Mouse (Mus musculus): ENCODE measurements at regions not wholly inside any gene's neighbourhood (a gene's known extent, or its start where the extent isn't known, plus 50 kb on each side); places are given as distances from the start of the nearest gene placed in this dataset.
A peak's percentile ranks its signal among the peaks of the same experiment; 100 is the strongest.

- DNase-seq (ENCODE audit: low spot score in 2 of 2) = no peak
- intact Hi-C loops (cut with DNase I) = no loop called here
Measured at GRCm38 (mm10) chr10:50241645-50242044, 350.8 kb upstream of the Ascc3 start.

DNA sequence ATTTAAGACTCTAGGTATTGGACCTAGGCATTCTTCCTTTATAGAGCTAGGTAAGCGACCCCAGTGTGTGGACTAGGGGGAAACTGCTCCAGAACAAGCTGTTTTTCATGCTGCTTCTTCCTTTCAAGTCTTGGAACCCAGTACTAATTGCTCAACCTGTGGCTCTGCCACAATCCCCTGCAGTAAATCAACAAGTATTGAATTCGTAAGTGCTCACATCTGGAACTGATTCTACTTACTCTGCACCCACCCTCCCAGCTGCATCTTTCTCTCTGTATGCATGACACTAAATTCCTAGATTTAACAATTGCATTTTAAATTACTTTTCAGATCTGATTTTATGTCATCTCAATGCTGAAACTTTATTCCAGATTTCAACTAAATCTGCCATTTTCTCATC lies 388.9 kb upstream of the Ascc3 start:
- intact Hi-C loops (cut with DNase I) = no loop called here
- DNase-seq (ENCODE audit: low spot score in 2 of 2) = no peak

DNA sequence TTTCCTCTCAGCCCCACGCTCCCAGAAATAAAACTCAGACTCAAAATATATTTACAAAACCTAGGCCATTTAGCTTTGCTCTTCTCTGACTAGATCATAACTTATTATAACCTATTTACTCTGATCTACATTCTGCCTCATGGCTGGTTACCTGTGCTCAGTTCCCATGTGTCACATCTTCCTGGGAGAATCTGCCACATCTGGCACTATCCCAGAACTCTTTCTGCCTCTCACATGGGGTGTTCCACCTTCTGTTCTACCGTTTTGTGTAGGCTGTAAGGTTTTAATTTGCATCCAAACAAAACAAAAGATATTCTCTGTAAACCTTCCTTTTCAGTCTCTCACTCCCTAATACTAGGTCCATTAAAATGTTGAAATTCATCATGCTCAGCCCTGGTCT lies 390.8 kb upstream of the Ascc3 start:
- intact Hi-C loops (cut with DNase I) = no loop called here

GRCm38 (mm10) chr10:50199857-50200256 lies 392.6 kb upstream of the Ascc3 start:
- peak; percentile 6 to 25 for DNase-seq (ENCODE audit: low spot score in 2 of 2)
- intact Hi-C loops (cut with DNase I) = loop anchor here (5.0 kb wide), 1 partner anchor 413 kb away; the partner anchor contains the start of gene Grik2

More for the DNA sequence above, 390.8 kb upstream of the Ascc3 start:
- DNase-seq (ENCODE audit: low spot score in 2 of 2) = no peak

GRCm38 (mm10) chr10:50197897-50198538 lies 394.5 kb upstream of the Ascc3 start:
- intact Hi-C loops (cut with DNase I) = loop anchor here (5.0 kb wide), 1 partner anchor 411 kb away; the partner anchor contains the start of gene Grik2
- no peak for DNase-seq (ENCODE audit: low spot score in 2 of 2)

- intact Hi-C loops (cut with DNase I) = no loop called here
- no peak for DNase-seq (ENCODE audit: low spot score in 2 of 2)
Measured at GRCm38 (mm10) chr10:50190276-50190675, 401.7 kb upstream of the Grik2 start.

DNA sequence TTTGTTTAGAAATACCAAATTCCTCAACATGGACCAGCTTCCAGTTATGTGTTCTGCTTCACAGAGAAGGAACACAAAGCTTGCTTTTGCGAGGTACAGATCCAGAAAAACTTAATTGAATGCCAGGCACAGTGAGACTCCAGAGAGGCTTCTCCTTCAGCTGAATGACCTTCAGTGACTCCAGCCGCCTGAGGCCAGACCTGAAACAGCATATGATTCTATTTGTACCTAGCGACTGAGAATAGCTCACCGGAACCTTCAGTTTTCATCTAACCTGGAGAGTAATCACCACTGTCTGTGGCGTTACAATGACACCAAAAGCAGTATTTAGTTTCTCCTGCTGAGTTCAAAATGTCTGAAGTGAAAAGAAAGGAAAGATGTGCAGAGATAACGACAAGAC lies 380.6 kb upstream of the Grik2 start:
- no peak for DNase-seq (ENCODE audit: low spot score in 2 of 2)
- intact Hi-C loops (cut with DNase I) = no loop called here

GRCm38 (mm10) chr10:50138351-50138750 lies 349.8 kb upstream of the Grik2 start:
- intact Hi-C loops (cut with DNase I) = no loop called here
- no peak for DNase-seq (ENCODE audit: low spot score in 2 of 2)

- intact Hi-C loops (cut with DNase I) = no loop called here
Measured at GRCm38 (mm10) chr10:50137783-50138182, 349.2 kb upstream of the Grik2 start.

DNA sequence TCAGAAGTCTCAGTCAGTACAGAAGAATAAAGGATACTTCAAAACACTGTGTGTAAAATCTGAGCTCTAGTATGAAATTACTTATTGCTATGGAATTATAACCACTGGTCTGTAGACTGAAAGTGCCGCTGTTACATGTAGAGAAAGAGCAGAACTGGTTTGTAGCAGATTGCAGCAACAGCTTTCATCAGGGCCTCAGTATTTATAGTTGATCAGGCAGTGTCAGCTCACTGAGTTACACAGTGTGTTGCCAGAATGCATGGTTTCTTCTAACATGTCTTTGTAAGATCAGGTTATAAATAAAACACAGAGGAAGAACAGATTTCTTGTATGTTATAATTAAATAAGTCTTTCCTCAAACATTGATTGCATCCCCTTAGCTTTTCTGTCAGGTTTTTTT lies 347.6 kb upstream of the Grik2 start:
- DNase-seq (ENCODE audit: low spot score in 2 of 2) = no peak
- intact Hi-C loops (cut with DNase I) = no loop called here

More at GRCm38 (mm10) chr10:50137783-50138182, 349.2 kb upstream of the Grik2 start:
- no peak for DNase-seq (ENCODE audit: low spot score in 2 of 2)

GRCm38 (mm10) chr10:50135499-50135898 lies 346.9 kb upstream of the Grik2 start:
- intact Hi-C loops (cut with DNase I) = no loop called here
- DNase-seq (ENCODE audit: low spot score in 2 of 2) = no peak
